Mouse (Mus musculus): ENCODE results near the gene Eif4b. TPM values are rescaled to one million over a fixed set of nuclear protein-coding genes. Genes with fewer than 3 reads are reported as not detected.

Gene Eif4b
- polyA plus RNA-seq, 1 experiment from 2014 or later: 139 TPM

GRCm38 (mm10) chr15:102083028-102083427 lies 9.5 kb downstream of the Eif4b start:
- no peak for ATAC-seq (ENCODE audit: low FRiP score, low TSS enrichment)
- 79% methylated on average over 4 of the region's 4 CpGs for WGBS
- Histone ChIP-seq H3K4me2 (replicated peaks; ENCODE audit: low read depth, low read length) (no peak overlapping the region), H3K9me3 (ENCODE audit: control insufficient read depth, low read length) (no peaks in the 10 kb centered on the region), H3K9ac (ENCODE audit: low read depth, low read length) (no peak overlapping the region), H3K36me3 (ENCODE audit: control insufficient read depth, insufficient read depth, low read length) (peaks cover 68% of the 10 kb centered on the region), H3K27ac (ENCODE audit: low read depth, low read length) (no peak overlapping the region), H3K4me1 (ENCODE audit: control insufficient read depth, insufficient read depth, low read length) (no peaks in the 10 kb centered on the region), H3K4me3 (ENCODE audit: low read length) (no peak overlapping the region), H3K27me3 (ENCODE audit: control insufficient read depth, insufficient read depth, low read length) (no peaks in the 10 kb centered on the region)

DNA sequence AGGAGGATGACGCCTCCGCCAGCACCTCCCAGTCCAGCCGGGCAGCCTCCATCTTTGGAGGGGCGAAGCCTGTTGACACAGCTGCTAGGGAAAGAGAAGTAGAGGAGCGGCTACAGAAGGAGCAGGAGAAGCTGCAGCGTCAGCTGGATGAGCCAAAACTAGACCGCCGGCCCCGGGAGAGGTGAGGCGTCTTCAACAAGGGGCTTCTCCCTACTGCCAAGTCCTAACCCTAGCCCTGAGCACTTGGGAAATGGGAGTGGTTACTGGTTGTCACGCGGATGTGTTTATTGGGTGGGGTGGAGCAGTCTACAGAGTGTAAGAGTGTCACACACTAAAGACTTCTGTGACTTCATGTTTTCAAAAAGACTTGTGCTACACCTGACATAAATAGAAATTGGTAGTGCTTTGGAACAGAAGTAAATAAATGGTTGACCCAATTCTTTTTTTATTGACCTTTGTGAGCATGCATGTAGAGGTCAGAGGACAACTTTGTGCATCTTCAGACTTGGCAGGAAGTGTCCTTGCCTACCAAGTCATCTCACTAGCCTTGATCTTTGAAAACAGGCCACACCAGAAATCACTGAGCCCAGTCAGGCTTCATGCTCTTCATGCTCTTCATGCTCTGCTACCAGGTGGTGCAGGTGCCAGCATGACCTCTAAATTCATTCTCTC lies 16.5 kb downstream of the Eif4b start:
- no peak overlapping the region for H3K27ac ChIP-seq (ENCODE audit: low read depth, low read length)
- no peak overlapping the region for H3K4me3 ChIP-seq (ENCODE audit: low read length)
- H3K27me3 ChIP-seq (ENCODE audit: control insufficient read depth, insufficient read depth, low read length): no peaks in the 10 kb centered on the region
- ATAC-seq (ENCODE audit: low FRiP score, low TSS enrichment): no peak
- no peak overlapping the region for H3K4me2 ChIP-seq (replicated peaks; ENCODE audit: low read depth, low read length)
- H3K36me3 ChIP-seq (ENCODE audit: control insufficient read depth, insufficient read depth, low read length): peaks cover 100% of the 10 kb centered on the region
- 71% methylated on average over 12 of the region's 12 CpGs for WGBS
- H3K9me3 ChIP-seq (ENCODE audit: control insufficient read depth, low read length): no peaks in the 10 kb centered on the region
- no peaks in the 10 kb centered on the region for H3K4me1 ChIP-seq (ENCODE audit: control insufficient read depth, insufficient read depth, low read length)
- no peak overlapping the region for H3K9ac ChIP-seq (ENCODE audit: low read depth, low read length)

GRCm38 (mm10) chr15:102091063-102091679 lies 17.6 kb downstream of the Eif4b start:
- Histone ChIP-seq H3K27ac (ENCODE audit: low read depth, low read length) (no peak overlapping the region), H3K9me3 (ENCODE audit: control insufficient read depth, low read length) (no peaks in the 10 kb centered on the region), H3K27me3 (ENCODE audit: control insufficient read depth, insufficient read depth, low read length) (no peaks in the 10 kb centered on the region), H3K9ac (ENCODE audit: low read depth, low read length) (no peak overlapping the region), H3K4me1 (ENCODE audit: control insufficient read depth, insufficient read depth, low read length) (no peaks in the 10 kb centered on the region), H3K4me3 (ENCODE audit: low read length) (no peak overlapping the region), H3K36me3 (ENCODE audit: control insufficient read depth, insufficient read depth, low read length) (peaks cover 100% of the 10 kb centered on the region), H3K4me2 (replicated peaks; ENCODE audit: low read depth, low read length) (no peak overlapping the region)
- no peak for ATAC-seq (ENCODE audit: low FRiP score, low TSS enrichment)
- 84% methylated on average over 12 of the region's 12 CpGs for WGBS

- H3K9me3 ChIP-seq (ENCODE audit: control insufficient read depth, low read length): no peaks in the 10 kb centered on the region
- H3K27me3 ChIP-seq (ENCODE audit: control insufficient read depth, insufficient read depth, low read length): no peaks in the 10 kb centered on the region
- H3K27ac ChIP-seq (ENCODE audit: low read depth, low read length): no peak overlapping the region
- H3K4me1 ChIP-seq (ENCODE audit: control insufficient read depth, insufficient read depth, low read length): no peaks in the 10 kb centered on the region
- H3K4me3 ChIP-seq (ENCODE audit: low read length): no peak overlapping the region
- ATAC-seq (ENCODE audit: low FRiP score, low TSS enrichment): no peak
- WGBS: 70% methylated on average over 1 of the region's 1 CpGs
- no peak overlapping the region for H3K4me2 ChIP-seq (replicated peaks; ENCODE audit: low read depth, low read length)
- H3K36me3 ChIP-seq (ENCODE audit: control insufficient read depth, insufficient read depth, low read length): peaks cover 100% of the 10 kb centered on the region
- no peak overlapping the region for H3K9ac ChIP-seq (ENCODE audit: low read depth, low read length)
These were observed 18.1 kb downstream of the Eif4b start for GRCm38 (mm10) chr15:102091688-102092087.

GRCm38 (mm10) chr15:102092222-102092621 lies 18.6 kb downstream of the Eif4b start:
- WGBS: 89% methylated on average over 4 of the region's 4 CpGs
- no peak overlapping the region for H3K9ac ChIP-seq (ENCODE audit: low read depth, low read length)
- H3K4me1 ChIP-seq (ENCODE audit: control insufficient read depth, insufficient read depth, low read length): 0 out of 2 replicates have a peak, but pooled peaks cover 1% of the 10 kb centered on the region
- peaks cover 98% of the 10 kb centered on the region for H3K36me3 ChIP-seq (ENCODE audit: control insufficient read depth, insufficient read depth, low read length)
- H3K27ac ChIP-seq (ENCODE audit: low read depth, low read length): no peak overlapping the region
- no peak overlapping the region for H3K4me3 ChIP-seq (ENCODE audit: low read length)
- no peak overlapping the region for H3K4me2 ChIP-seq (replicated peaks; ENCODE audit: low read depth, low read length)
- no peak for ATAC-seq (ENCODE audit: low FRiP score, low TSS enrichment)
- H3K27me3 ChIP-seq (ENCODE audit: control insufficient read depth, insufficient read depth, low read length): no peaks in the 10 kb centered on the region
- H3K9me3 ChIP-seq (ENCODE audit: control insufficient read depth, low read length): no peaks in the 10 kb centered on the region

GRCm38 (mm10) chr15:102094157-102094556 lies 20.6 kb downstream of the Eif4b start:
- Histone ChIP-seq H3K27ac (ENCODE audit: low read depth, low read length) (no peak overlapping the region), H3K36me3 (ENCODE audit: control insufficient read depth, insufficient read depth, low read length) (peaks cover 87% of the 10 kb centered on the region), H3K9ac (ENCODE audit: low read depth, low read length) (no peak overlapping the region), H3K27me3 (ENCODE audit: control insufficient read depth, insufficient read depth, low read length) (no peaks in the 10 kb centered on the region), H3K4me1 (ENCODE audit: control insufficient read depth, insufficient read depth, low read length) (peaks cover 9% of the 10 kb centered on the region), H3K4me3 (ENCODE audit: low read length) (no peak overlapping the region), H3K9me3 (ENCODE audit: control insufficient read depth, low read length) (no peaks in the 10 kb centered on the region), H3K4me2 (replicated peaks; ENCODE audit: low read depth, low read length) (no peak overlapping the region)
- WGBS: 12% methylated on average over 2 of the region's 2 CpGs
- no peak for ATAC-seq (ENCODE audit: low FRiP score, low TSS enrichment)

GRCm38 (mm10) chr15:102094988-102095387 lies 21.4 kb downstream of the Eif4b start:
- Histone ChIP-seq H3K27ac (ENCODE audit: low read depth, low read length) (no peak overlapping the region), H3K4me1 (ENCODE audit: control insufficient read depth, insufficient read depth, low read length) (peaks cover 15% of the 10 kb centered on the region), H3K4me2 (replicated peaks; ENCODE audit: low read depth, low read length) (no peak overlapping the region), H3K9me3 (ENCODE audit: control insufficient read depth, low read length) (no peaks in the 10 kb centered on the region), H3K4me3 (ENCODE audit: low read length) (no peak overlapping the region), H3K36me3 (ENCODE audit: control insufficient read depth, insufficient read depth, low read length) (peaks cover 79% of the 10 kb centered on the region), H3K9ac (ENCODE audit: low read depth, low read length) (no peak overlapping the region), H3K27me3 (ENCODE audit: control insufficient read depth, insufficient read depth, low read length) (no peaks in the 10 kb centered on the region)
- WGBS: 81% methylated on average over 16 of the region's 16 CpGs
- ATAC-seq (ENCODE audit: low FRiP score, low TSS enrichment): no peak

GRCm38 (mm10) chr15:102097147-102097915 lies 23.8 kb downstream of the Eif4b start:
- no peak overlapping the region for H3K4me2 ChIP-seq (replicated peaks; ENCODE audit: low read depth, low read length)
- no peak for ATAC-seq (ENCODE audit: low FRiP score, low TSS enrichment)
- H3K36me3 ChIP-seq (ENCODE audit: control insufficient read depth, insufficient read depth, low read length): peaks cover 55% of the 10 kb centered on the region
- 0 out of 2 replicates have a peak overlapping the region, but pooled peaks have one; percentile 7 for H3K9ac ChIP-seq (ENCODE audit: low read depth, low read length)
- 80% methylated on average over 8 of the region's 8 CpGs for WGBS
- H3K27ac ChIP-seq (ENCODE audit: low read depth, low read length): no peak overlapping the region
- H3K4me3 ChIP-seq (ENCODE audit: low read length): no peak overlapping the region
- H3K27me3 ChIP-seq (ENCODE audit: control insufficient read depth, insufficient read depth, low read length): no peaks in the 10 kb centered on the region
- no peaks in the 10 kb centered on the region for H3K9me3 ChIP-seq (ENCODE audit: control insufficient read depth, low read length)
- peaks cover 33% of the 10 kb centered on the region for H3K4me1 ChIP-seq (ENCODE audit: control insufficient read depth, insufficient read depth, low read length)
